Mouse (Mus musculus) erythroblast, embryonic 14.5 days (primary cell): Measurements from ENCODE around the gene Itga9.

Experiments used
- GATA1 ChIP-seq: IDR thresholded peaks from 2 replicates; pipeline ENCODE4 v1.6.1; 2012; ENCODE audit warnings: low read length, inconsistent platforms, mixed read lengths
- TAL1 ChIP-seq: IDR thresholded peaks from 3 replicates; pipeline ENCODE4 v1.6.1; 2012; ENCODE audit warnings: low read length, inconsistent platforms, mixed read lengths

DNA sequence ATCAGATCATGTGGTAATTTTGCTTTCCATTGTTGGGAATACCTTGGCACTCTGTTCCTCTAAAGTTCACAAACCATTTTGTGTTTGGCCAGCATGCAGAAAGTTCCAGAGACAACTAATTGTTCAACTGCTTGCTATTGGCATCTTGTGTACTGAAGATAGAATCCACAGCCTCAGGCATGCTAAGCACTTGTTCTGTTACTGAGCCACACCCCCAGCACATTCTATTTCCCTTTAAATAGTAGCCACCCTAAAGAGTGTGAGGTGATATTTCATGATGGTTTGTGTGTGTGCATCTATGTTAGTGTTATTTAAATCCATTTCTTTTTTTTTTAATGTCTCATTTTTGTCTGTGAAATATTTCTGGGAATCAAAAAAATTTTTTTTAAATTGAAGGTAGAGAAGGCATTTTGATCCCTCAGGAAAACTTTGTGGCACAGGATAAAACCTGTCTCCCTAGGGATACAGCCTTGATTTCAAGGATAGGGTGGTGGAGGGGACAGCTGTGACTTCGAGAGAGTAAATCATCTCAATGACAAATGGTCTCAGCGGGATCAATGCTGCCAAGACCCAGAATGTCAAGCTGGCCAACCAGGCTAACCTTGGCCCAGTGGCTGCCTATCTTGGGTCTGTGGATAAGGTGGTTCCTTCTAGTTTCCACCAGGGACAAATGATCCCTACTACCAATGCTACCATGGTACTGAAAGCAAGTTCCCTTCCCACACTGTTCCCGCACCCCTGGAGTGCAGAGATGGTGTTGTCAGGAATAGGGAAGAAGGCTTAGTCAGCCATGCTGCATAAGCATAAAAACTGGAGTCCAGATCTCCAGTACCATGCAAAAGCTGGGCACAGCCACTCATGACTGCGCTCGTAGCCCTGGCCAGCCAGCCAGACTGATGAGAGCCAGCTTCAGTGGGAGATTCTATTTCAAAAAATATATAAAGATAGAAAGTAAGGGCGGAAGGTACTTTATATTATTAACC is 25.6 kb downstream of the Itga9 start:
- TF ChIP-seq GATA1: no peak
- no peak for TF ChIP-seq TAL1
